Mouse (Mus musculus) cortical plate, adult 2 months (tissue): ENCODE measurements around the gene Dbh.
A peak's percentile ranks its signal among the peaks of the same experiment; 100 is the strongest.

Experiments used
- CTCF ChIP-seq: fragments of 200-500 bp; IDR thresholded peaks from 2 replicates; pipeline ENCODE4 v1.5.1; 2011; ENCODE audit warnings: mild to moderate bottlenecking, control low read depth, low read length; ENCODE audit not compliant: insufficient read depth; ENCODE audit errors: extremely low read depth
- POLR2A ChIP-seq: fragments of 200-500 bp; IDR thresholded peaks from 2 replicates; pipeline ENCODE4 v1.6.1; 2011; ENCODE audit warnings: mild to moderate bottlenecking, low read length, control low read depth; ENCODE audit not compliant: insufficient read depth; ENCODE audit errors: extremely low read depth

GRCm38 (mm10) chr2:27125979-27126378, 39.1 kb upstream of the Dbh start:
- peak; percentile 73 for TF ChIP-seq CTCF
- TF ChIP-seq POLR2A, result no peak
